Mouse (Mus musculus) liver, adult 2 months (tissue): ENCODE results near the gene Rapsn. TPM values are rescaled to one million over a fixed set of nuclear protein-coding genes. Genes with fewer than 3 reads are reported as not detected.
"Not testable (repeated sequence)": the region's sequence is repeated elsewhere in the genome, so short reads cannot be mapped to it uniquely, and the experiment has no call there.

Experiments used
- DNase-seq: peaks from one replicate; pipeline ENCODE4 v3.0.0-alpha.2; 2011; ENCODE audit warnings: low read depth, low spot score; ENCODE audit errors: extremely low read depth
- H3K27ac ChIP-seq: fragments of 200-500 bp; replicated peaks from 2 replicates; pipeline ENCODE4 v1.5.1; 2012; ENCODE audit warnings: low read depth, mild to moderate bottlenecking, control low read depth, inconsistent platforms, low read length; ENCODE audit not compliant: insufficient read depth
- H3K27me3 ChIP-seq: fragments of 200-500 bp; 2 replicates; pipeline ENCODE4 v1.6.1; 2012; ENCODE audit warnings: mild to moderate bottlenecking, moderate library complexity, low read length, inconsistent platforms; ENCODE audit not compliant: control insufficient read depth, insufficient read depth
- H3K36me3 ChIP-seq: fragments of 200-500 bp; 2 replicates; pipeline ENCODE4 v1.6.1; 2012; ENCODE audit warnings: low read length, inconsistent platforms; ENCODE audit not compliant: control insufficient read depth, insufficient read depth
- H3K4me1 ChIP-seq: fragments of 200-500 bp; 2 replicates; pipeline ENCODE4 v1.6.1; 2011; ENCODE audit warnings: low read length; ENCODE audit not compliant: control insufficient read depth, insufficient read depth
- H3K4me3 ChIP-seq: fragments of 200-500 bp; 2 replicates; pipeline ENCODE4 v1.5.1; 2011; ENCODE audit warnings: low read depth, mild to moderate bottlenecking, control low read depth, low read length, moderate library complexity; ENCODE audit not compliant: insufficient read depth
- H3K79me2 ChIP-seq: fragments of 200-500 bp; 2 replicates; pipeline ENCODE4 v1.6.1; 2012; ENCODE audit warnings: inconsistent platforms, mild to moderate bottlenecking, low read length, moderate library complexity; ENCODE audit not compliant: control insufficient read depth, insufficient read depth
- H3K9ac ChIP-seq: fragments of 200-500 bp; 2 replicates; pipeline ENCODE4 v1.6.1; 2012; ENCODE audit warnings: low read depth, mild to moderate bottlenecking, control low read depth, inconsistent platforms, low read length
- CTCF ChIP-seq: fragments of 200-500 bp; IDR thresholded peaks from 2 replicates; pipeline ENCODE4 v1.5.1; 2011; ENCODE audit warnings: low read depth, low read length, control low read depth
- POLR2A ChIP-seq: fragments of 200-500 bp; IDR thresholded peaks from 2 replicates; pipeline ENCODE4 v1.6.1; 2011; ENCODE audit warnings: low read length, control low read depth; ENCODE audit not compliant: insufficient read depth; ENCODE audit errors: extremely low read depth
- WGBS: fragments of 180-500 bp; shearing (Covaris S2); methylation state at CpG from one replicate; pipeline ENCODE4 v1.1.7; 2018; 5-methylcytosine and 5-hydroxymethylcytosine counted together
- polyA plus RNA-seq: library from polyadenylated mRNA; depleted of rRNA; stranded (reverse); fragments of >200 nt; gene quantifications from 2 replicates; pipeline ENCODE4 v1.2.3, GENCODE M21; 2012
- total RNA-seq: library from RNA; depleted of rRNA; stranded (reverse); fragments of >200 nt; gene quantifications from 2 replicates; pipeline ENCODE4 v1.2.3, GENCODE M21; 2014

The Rapsn gene
- total and polyA plus RNA-seq, 2 experiments = 0.09 TPM; not detected in 1

GRCm38 (mm10) chr2:91044727-91045126, 9.3 kb downstream of the Rapsn start:
- no peak for DNase-seq
- Histone ChIP-seq H3K27me3 (no peaks in the 10 kb centered on the region), H3K9ac (no peak overlapping the region), H3K27ac (no peak overlapping the region), H3K4me3 (no peak overlapping the region), H3K36me3 (no peaks in the 10 kb centered on the region), H3K4me1 (no peaks in the 10 kb centered on the region), H3K79me2 (no peaks in the 10 kb centered on the region)
- TF ChIP-seq CTCF = no peak
- no peak for TF ChIP-seq POLR2A
- 86% methylated on average over 13 of the region's 13 CpGs for WGBS

- H3K27ac ChIP-seq, H3K4me1 ChIP-seq, H3K27me3 ChIP-seq, H3K36me3 ChIP-seq, DNase-seq, H3K4me3 ChIP-seq, H3K79me2 ChIP-seq, H3K9ac ChIP-seq: not testable (repeated sequence)
- WGBS = 81% methylated on average over 1 of the region's 1 CpGs
These were observed 10.4 kb downstream of the Rapsn start for GRCm38 (mm10) chr2:91045805-91046204.

DNA sequence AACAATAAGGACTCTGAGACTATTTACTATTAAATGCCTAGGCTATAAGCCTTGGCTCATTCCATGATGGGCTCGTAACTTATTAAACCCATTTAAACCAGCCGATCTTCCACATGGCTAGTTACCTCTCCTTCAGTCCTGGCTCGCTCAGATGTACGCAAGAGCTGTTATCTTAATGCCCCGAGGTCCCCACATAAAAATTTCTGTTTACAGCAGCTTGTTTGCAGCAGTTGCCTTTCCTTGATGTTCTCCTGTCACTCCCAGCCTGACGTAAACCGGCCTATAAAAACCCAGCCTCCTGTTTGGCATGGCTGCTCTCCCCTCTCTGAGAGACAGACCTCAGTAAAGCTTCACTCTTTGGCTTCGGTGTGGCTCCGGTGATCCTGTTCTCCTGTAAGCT, 11.9 kb downstream of the Rapsn start:
- no peaks in the 10 kb centered on the region for H3K79me2 ChIP-seq
- no peaks in the 10 kb centered on the region for H3K4me1 ChIP-seq
- DNase-seq = no peak
- WGBS = 82% methylated on average over 9 of the region's 9 CpGs
- H3K27me3 ChIP-seq = no peaks in the 10 kb centered on the region
- H3K4me3 ChIP-seq = no peak overlapping the region
- no peak overlapping the region for H3K9ac ChIP-seq
- TF ChIP-seq POLR2A = no peak
- TF ChIP-seq CTCF = no peak
- H3K27ac ChIP-seq = no peak overlapping the region
- no peaks in the 10 kb centered on the region for H3K36me3 ChIP-seq

- H3K9ac ChIP-seq = no peak overlapping the region
- no peaks in the 10 kb centered on the region for H3K27me3 ChIP-seq
These were observed 16.5 kb downstream of the Rapsn start for GRCm38 (mm10) chr2:91051917-91052316.

DNA sequence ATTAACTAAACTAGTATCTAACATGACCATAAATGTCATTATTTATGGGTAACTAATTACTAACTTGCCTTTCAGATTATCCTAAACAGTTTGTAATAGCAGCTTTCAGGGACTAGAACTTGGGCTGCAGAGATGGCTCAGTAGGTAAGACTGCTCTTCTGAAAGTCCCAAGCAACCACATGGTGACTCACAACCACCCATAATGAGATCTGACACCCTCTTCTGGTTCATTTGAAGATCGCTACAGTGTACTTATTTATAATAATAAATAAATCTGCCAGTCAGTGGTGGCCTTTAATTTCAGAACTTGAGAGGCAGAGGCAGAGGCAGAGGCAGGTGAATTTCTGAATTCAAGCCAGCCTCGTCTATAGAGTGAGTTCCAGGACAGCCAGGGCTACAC, 17.3 kb downstream of the Rapsn start:
- WGBS = 69% methylated on average over 2 of the region's 2 CpGs
- no peak overlapping the region for H3K27ac ChIP-seq

More at GRCm38 (mm10) chr2:91051917-91052316, 16.5 kb downstream of the Rapsn start:
- H3K27ac ChIP-seq = no peak overlapping the region
- WGBS = 83% methylated on average over 3 of the region's 3 CpGs
- H3K4me1 ChIP-seq = peaks cover 9% of the 10 kb centered on the region
- H3K4me3 ChIP-seq = no peak overlapping the region
- TF ChIP-seq CTCF (no peak), POLR2A (no peak)
- DNase-seq = no peak
- H3K36me3 ChIP-seq = peaks cover 15% of the 10 kb centered on the region
- 0 out of 2 replicates have a peak, but pooled peaks cover 6% of the 10 kb centered on the region for H3K79me2 ChIP-seq

GRCm38 (mm10) chr2:91053181-91053933, 17.9 kb downstream of the Rapsn start:
- H3K79me2 ChIP-seq = 0 out of 2 replicates have a peak, but pooled peaks cover 6% of the 10 kb centered on the region
- peak overlapping the region; percentile 43 for H3K9ac ChIP-seq
- no peak for DNase-seq
- H3K36me3 ChIP-seq = peaks cover 22% of the 10 kb centered on the region
- no peak for TF ChIP-seq CTCF
- H3K27me3 ChIP-seq = no peaks in the 10 kb centered on the region
- H3K27ac ChIP-seq = 0 out of 2 replicates have a peak overlapping the region, but pooled peaks have one; percentile 5
- H3K4me1 ChIP-seq = peaks cover 9% of the 10 kb centered on the region
- WGBS = under 1% methylated on average over 6 of the region's 6 CpGs
- peak overlapping the region; percentile 56 for H3K4me3 ChIP-seq

More for the DNA sequence above, 17.3 kb downstream of the Rapsn start:
- no peak for DNase-seq
- H3K79me2 ChIP-seq = 0 out of 2 replicates have a peak, but pooled peaks cover 6% of the 10 kb centered on the region
- H3K4me3 ChIP-seq = no peak overlapping the region
- H3K9ac ChIP-seq = no peak overlapping the region
- TF ChIP-seq CTCF (no peak), POLR2A (no peak)
- H3K4me1 ChIP-seq = peaks cover 9% of the 10 kb centered on the region
- H3K27me3 ChIP-seq = no peaks in the 10 kb centered on the region
- H3K36me3 ChIP-seq = peaks cover 20% of the 10 kb centered on the region
